Mouse (Mus musculus) embryonic fibroblast, embryonic 13.5 days (primary cell): ENCODE results near the gene Zfp189.

Source experiments
- CTCF ChIP-seq: IDR thresholded peaks from 2 replicates; pipeline ENCODE4 v1.5.1; 2011; ENCODE audit warnings: mild to moderate bottlenecking, control low read depth, low read length, moderate library complexity, borderline replicate concordance; ENCODE audit not compliant: insufficient read depth
- POLR2A ChIP-seq: IDR thresholded peaks from 2 replicates; pipeline ENCODE4 v1.6.1; 2011; ENCODE audit warnings: low read depth, mild to moderate bottlenecking, control low read depth, low read length, moderate library complexity

DNA sequence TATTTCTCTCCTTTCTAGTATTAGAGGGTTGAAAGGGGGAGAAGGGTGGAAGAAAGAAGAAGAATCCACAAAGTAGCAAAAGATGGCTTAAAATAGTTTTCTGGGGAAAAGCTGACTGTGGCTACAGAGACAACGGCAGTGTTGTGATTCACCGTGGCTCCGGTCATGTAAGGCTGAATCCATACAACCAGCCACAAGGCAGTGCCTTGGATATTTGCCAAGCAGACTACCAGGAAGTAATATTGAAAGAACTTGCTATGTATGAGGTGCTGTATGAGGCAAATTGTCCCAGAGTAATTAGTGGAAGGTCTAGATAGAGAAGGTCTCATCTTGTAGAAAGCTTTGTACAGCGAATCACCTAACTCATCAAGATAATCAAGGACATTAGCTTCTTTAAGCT is 51.2 kb downstream of the Zfp189 start:
- TF ChIP-seq CTCF, result no peak
- no peak for TF ChIP-seq POLR2A
